Mouse (Mus musculus) adrenal gland, adult (tissue): ENCODE data around the gene Lrrc4b.

ENCODE experiments used
- DNase-seq, 2 experiments: peaks; one replicate each; pipeline ENCODE4 v3.0.0; 2022 to 2023; ENCODE audit warnings: low spot score in 1 of 2; ENCODE audit not compliant: inconsistent age in 2 of 2

The Lrrc4b gene

DNA sequence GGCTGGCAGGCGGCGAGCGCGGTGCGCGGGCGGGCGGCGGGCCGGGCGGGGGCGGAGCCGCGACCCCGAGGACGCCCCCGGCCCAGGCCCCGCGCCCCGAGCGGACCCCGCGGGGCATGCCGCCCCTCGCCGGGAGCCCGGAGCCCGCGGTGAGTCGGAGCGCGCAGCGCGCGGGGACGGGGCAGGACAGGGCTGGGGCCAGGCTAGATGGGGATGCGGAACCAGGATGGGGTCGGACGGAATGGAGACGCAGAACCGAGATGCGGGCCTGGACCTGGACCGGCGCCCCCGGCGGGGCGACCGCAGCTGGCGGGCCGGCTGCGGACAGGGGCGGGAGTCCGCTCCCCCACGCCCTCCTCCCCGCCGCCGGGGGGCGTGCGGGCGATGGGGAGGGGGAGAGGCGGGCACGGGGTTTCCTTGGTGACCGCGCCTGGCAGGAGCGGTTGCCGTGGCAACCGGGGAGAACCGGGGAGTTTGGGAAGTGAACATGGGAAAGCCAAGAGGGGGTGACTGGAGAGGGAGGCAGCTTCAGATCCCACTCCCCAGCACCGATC is at the start of gene Lrrc4b:
Gene Lrrc4b (plus strand): TSS at position 51 of the 554 bp plus-strand sequence.
- no peak for DNase-seq

DNA sequence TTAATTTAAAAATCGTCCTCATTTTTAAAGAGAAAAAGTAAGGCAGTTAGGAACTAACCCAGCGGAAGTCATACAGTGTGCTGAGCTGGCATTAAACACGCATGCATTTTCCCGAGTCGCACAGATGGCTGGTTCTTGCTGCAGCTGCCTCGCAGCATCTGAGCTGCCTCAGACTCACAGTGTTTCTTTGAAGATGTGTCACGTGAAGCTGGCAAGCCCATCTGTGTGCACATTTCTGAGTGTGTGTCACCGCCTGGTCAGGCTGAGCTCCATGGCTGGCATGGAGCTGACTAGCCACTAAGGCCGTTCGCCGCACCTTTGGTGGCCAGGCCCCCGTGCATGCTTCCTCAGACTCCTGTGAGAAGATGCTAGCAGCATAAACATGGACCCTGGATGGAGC is 46.3 kb upstream of the Lrrc4b start:
- DNase-seq = no peak

DNA sequence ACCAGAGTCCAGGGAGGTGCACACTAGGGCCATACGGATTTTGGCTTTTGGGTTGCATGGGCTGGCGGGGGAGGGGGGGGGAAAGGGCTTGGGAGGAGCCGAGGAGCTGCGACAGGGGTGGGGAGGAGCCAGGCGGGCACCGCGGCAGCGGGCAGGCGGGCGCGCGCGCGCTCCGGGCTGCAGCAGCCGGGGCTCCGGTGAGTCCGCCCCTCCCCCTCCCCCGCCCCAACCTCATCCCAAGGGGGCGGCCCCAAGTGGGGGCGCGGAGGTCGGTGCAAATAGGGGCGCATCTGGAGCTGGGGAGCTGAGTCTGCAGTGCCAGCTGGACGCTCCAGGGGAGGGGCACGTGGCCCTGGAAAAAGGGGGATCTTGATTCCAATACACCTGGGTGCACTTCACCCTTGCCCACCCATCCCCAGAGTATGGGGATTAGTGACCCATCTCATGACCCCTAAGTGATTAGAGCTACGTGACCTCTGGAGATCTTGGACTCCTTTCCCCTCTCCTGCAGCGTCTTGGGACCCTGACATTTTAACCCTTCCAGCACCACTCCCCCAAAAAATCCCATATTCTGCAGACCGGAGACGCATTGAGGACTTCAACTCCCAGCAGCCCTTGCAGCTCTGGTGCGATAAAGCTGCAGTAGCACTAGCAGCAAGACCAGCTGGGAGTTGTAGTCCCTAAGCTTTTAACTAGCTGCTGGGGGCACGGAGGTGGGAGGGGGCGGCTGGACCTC is 44.7 kb upstream of the Lrrc4b start, which contains the start of gene Syt3:
Gene Syt3 (plus strand): TSS at position 123 of the 736 bp plus-strand sequence.
- peak; percentile 79 to 92 for DNase-seq

DNA sequence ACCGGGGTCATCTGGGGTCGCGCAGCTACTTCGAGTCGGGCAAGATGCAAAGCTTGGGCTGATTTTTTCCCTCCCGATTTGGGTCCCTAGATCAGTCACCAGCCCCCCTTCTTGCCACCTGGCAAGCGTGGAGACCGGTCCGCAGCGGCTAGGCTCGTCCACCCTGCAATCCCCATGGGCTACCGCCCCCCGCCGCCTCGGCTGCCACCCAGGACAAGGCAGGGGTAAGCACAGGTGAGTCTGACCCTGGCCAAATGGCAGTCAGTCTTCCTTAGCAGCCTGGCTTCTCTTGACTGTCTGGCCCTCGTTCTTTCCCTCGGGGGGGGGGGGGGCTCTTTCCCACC is 44.1 kb upstream of the Lrrc4b start:
- no peak for DNase-seq

DNA sequence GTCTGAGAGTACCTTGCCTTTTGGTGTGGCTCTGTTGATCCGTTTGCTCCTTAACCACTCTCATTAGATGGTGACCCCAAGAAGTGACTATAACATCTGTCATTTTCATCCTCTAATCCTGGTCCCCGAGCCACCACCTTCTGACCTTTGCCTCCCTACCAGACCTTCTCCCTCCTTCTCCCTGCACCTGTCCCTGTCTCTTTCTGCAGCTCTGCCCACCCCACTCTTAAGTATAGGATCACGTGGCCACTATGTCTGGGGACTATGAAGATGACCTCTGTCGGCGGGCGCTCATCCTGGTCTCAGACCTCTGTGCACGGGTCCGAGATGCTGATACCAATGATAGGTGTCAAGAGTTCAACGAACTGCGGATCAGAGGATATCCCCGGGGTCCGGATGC is 43.1 kb upstream of the Lrrc4b start, which contains the start of gene 1700008O03Rik:
Gene 1700008O03Rik (minus strand): TSS at position 101 of the 400 bp plus-strand sequence.
- no peak for DNase-seq

DNA sequence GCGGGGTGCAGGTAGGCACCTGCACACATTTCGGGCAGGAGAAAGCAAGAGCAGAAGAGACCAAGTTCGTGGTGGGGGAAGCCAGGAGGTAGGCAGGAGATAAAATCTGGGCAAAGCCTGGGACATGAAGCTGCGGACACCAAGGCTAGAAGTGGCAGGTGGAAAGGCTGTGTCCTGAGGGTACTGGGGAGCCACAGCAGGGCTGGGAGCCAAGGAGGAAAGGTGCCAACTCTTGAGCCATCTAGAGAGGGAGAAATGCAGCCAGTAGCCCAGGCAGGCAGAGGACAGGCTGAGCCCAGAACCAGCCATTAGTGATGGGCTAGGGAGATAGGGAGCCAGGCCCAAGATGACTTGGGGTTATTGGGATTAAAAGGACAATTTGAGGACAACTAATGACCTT is 37.0 kb upstream of the Lrrc4b start:
- no peak for DNase-seq

DNA sequence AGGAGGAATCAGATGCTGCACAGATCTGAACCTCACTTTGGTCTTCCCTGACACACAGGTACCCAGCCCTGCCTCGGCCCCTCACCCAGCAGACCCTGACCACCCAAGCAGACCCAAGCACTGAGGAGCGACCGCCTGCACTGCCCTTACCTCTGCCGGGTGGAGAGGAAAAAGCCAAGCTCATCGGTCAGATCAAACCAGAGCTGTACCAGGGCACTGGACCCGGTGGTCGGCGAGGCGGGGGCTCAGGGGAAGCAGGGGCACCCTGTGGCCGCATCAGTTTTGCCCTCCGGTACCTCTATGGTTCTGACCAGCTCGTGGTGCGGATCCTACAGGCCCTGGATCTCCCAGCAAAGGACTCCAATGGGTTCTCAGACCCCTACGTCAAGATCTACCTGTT is 36.5 kb upstream of the Lrrc4b start:
- DNase-seq = no peak

DNA sequence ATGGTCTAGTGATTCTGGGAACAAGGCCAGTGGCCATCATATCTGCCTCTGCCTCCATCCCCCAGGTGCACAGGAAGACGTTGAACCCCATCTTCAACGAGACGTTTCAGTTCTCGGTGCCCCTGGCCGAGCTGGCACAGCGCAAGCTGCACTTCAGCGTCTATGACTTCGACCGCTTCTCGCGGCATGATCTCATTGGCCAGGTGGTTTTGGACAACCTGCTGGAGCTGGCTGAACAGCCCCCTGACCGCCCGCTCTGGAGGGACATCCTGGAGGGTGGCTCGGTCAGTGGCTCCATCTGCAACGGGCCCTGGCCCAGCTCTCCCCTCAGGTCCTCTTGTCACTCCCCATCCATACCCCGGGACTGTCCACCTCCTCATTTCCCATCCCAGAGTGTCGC is 35.5 kb upstream of the Lrrc4b start:
- DNase-seq = no peak

DNA sequence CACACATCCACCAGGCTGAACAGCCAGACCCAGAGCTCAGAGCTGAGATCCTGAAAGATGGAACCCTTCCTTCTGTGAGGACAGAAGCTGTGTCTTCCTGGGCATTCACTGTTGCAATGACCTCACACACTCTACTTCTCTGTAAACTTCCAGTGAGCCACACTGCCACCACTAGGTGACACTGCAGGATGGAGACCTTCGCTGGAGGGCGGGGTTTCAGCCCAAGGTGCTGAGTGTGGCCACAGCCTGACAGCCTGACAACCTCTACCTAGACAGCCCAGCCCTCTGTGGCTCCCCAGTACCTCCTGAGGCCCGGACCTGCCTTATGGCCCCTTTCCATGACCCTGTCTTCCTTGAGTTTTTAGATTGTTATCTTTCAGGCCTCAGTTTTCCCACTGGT is 30.2 kb upstream of the Lrrc4b start:
- DNase-seq = peak; percentile 36 to 65

DNA sequence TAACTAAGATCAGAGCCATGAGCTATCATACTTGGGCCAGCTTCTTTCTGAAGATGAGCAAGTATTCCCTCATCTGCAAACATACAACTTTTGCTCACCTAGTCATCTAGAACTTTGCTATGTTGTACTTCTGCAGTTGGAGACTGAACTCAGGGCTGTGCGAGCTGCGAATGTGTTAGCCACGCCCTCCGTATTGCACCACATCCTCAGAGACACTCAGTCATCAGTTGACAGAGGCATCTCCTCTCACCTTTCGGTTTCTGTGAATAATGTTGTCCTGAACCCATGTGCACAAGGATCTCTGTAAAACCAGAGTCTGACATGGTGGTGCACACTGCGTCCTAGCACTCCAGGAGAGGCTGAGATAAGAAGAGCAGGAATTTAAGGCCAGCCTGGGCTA is 27.1 kb upstream of the Lrrc4b start:
- DNase-seq = no peak

DNA sequence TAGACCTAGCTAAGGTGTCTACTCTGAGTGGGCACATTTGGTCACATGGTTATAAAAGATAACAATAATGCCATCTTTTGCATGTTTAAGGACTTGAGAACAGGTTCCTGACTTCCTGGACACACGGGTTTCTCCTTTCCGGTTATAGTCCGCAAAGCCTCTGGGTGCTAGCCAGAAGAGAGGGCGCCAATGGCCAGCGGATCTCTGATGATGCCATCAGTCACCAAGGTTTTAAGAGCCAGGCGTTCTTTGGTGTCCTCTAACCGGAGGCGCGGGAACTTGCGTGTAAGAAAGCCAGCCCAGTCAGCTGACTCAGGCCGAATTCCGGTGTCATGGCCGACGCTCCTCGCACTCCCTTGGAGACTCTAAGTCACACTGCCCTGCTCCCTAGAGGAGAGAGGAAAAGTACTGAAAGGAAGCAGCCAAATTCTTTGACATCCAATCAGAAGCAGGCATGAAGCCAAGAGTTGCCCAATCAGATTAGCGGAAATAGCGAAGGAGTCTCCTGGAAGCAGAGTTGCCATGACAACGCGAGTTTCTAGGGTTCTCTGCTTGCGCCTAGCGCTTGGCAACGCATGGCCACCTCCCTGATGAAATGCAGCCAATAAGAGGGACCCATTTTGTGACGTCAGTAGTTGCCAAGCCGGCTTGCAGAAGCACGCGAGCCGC is 23.3 kb upstream of the Lrrc4b start:
- peak; percentile 90 to 96 for DNase-seq

DNA sequence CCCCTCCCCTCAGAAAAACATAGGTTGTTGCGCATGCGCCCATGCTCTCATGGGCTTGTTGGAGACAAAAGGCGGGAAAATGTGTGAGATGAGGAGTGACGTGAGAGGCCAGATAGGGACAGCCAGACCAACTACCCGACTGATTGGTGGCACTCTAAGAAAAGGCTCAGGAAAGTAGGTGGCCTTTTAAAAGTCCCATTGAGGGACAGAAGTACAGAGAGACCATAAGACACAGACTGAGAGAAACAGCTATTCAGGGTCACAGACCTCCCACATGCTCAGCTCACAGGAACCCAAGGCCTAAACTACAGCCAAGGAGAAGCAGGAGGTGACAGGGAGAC is 22.8 kb upstream of the Lrrc4b start:
- DNase-seq = no peak

DNA sequence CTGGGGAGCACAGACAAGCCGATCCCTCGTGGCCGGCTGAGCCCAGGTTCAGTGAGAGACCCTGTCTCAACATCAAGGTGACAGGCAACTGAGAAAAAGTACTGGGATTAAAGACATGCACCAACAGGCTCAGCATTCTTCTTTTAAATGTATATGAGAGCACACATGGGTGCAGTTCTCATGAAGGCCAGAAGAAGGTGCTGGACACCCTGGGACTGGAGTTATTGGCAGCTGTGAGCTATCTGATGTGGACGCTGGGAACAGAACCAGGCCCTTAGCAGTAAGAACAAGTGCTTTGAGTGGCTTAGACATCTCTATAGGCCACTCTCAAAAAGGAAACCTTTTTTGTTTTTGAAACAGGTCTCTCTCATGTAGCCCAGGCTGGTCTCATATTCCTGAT is 17.7 kb upstream of the Lrrc4b start:
- no peak for DNase-seq

DNA sequence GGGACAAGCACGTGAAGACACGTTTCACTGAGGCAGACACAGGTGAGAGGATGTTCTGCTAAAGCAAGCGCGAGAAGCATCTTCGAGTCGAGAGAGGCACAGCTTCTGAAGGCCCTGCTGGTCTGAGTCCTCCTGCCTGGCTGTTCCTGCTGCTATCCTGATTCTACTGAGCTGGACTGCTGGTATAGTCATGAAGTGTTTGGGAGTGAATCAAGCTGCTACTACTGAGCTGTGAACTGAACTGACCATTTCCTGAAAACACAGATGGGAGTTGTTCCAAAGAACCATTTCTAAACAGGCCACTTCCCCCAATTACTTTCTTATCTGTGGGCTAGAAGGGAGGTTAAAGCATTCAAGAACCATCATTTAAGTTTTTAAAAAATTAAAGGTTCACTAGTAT is 15.5 kb upstream of the Lrrc4b start:
- no peak for DNase-seq

DNA sequence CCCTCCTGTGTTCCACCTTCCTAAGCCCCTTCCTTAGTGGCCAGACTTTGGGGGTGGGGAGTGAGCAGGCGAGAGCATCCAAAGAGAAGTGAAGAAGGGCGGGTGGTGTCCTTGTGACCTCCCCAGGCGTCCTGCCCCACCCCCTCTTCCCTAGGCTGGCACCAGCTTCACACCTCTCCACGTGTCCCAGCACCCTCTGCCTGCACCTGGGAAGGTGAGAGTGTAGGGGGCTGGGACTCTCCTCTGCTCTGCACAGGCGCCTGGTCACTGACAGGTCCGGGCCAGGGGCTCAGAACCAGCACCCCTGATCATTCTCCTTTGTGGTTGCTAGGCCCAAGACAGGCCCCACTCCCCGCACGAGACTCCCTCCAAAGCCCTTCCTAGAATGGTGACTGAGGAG is 1.2 kb upstream of the Lrrc4b start:
- DNase-seq = no peak

DNA sequence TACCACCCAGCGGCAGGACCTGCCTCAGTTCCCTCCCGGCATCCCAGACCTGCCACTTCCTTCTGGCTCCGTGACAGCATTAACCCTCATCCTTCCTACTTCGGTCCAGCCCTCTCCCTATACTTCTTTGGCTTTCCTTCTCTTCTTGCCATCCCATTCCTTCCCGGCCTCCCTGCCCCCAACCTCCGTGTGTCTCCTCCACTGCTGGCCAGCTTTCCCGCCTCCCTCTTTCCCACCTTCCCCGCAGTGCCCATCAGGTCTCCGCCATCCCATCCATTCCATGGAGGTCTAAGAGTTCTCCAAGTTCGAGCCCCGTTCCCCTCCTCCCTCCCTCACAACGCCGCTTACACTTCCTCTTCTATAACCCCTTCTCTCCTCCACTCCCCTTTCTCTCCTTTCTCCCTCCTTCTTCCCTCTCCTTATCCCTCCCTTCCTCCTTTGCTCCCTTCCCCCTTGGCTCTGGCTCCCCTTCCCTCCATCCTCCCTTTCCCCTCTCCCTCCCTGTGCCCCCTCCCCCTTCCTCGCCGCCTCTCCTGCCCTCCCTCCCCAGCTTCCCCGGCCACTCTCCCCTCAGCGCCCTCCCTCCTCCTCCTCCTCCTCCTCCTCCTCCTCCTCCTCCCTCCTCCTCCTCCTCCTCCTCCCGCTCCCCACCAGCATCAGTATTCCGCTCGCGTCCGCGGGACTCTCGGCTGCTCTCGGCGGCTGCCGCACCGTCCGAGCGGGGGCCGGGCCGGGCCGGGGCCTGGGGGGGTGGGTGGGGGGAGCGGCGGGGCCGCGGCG is 457 bp upstream of the Lrrc4b start:
- no peak for DNase-seq

DNA sequence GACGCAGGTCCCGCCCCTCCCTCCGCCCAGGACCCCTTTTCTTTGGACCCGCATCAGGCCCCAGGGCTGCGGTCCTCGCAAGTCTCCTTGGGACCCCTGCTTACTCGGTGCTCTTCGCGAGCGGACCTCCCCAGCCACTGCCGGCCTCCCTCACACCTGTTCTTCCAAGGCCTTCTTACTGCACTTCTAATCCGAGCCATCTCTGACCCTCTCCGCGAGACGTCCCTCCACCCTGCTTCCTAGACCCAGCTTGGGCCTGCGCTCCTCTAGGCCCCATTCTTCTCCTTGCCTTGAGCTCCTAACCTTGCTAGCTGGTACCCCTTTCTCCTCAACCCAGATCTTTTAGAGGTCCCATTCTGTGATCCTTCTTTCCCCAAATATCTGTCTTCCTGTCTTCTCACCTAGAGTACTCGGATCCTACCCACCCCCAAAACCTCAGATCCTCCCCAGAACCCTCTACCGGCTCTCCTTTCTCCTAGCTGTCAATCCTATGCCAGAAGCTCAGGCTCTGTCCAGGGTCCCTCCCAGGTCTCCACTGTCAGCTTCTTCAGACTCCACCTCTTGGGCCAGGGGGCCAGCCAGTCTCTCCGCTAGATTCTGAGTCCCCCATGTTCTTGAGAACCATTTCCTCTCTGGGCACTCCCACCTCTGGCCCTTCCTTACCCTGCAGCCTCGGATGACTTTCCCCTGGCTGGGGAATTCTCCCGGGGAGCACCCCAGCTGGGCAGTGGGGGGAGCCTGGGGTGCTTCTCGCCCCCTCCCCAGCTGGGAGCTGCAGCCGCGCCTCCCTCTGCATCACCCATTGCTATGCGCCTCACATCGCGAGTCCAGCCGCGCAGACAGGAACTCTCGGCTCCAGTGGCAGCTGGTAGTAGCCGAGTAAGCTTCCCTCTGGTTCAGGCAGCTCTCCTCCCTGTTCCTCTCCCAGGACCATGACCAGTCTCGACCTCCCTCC is 993 bp downstream of the Lrrc4b start:
- DNase-seq = no peak

DNA sequence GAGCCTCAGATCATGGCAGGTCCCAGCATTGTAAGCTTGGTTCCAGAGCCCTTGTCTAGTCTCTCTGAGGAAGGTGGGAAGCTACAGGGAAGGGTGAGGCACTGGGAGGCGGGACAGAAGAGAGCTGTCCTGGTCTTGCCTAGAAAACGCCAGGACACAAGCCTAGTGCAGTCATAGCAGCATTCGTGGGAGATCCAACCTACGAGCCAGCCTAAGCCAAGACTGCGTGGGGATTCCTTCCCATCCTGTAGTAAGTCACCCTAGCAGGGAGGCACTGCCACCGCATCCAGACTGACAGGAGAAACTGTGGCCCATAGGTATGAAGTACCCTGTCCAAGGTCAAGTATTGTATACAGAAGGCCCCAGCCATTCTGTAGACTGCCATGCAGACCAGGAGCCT is 3.7 kb downstream of the Lrrc4b start:
- DNase-seq = no peak

DNA sequence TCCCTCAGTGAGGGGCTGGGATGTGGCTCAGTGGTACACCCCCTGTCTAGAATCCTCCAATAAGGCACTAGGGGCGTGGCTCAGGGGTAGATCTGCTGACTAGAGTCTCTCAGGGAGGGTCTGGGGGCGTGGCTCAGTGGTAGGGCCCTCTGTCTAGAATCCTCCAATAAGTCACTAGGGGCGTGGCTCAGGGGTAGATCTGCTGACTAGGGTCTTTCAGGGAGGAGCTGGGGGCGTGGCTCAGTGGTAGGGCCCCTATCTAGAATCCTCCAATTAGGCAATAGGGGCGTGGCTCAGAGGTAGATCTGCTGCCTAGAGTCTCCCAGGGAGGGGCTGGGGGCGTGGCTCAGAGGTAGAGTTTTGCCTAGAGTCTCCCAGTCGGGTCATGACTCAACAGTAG is 4.6 kb downstream of the Lrrc4b start:
- no peak for DNase-seq

DNA sequence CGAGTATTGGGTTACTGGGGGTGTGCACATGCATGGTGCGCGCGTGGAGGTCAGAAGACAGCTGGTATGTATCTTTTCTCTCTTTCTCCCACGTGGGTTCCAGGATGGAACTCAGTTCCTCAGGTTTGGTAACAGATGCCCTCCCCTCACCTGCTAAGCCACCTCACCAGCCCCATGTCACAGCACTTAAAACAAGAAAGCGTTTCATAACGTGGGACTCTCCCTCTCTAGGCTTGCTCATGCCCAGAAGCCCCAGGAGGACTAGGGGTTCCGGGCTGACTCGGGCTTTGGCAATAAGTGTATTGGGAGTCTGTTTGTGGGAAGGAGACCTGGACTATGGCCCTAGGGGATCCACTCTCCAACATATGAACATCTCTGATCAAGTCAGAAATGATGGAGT is 5.3 kb downstream of the Lrrc4b start:
- DNase-seq = no peak

DNA sequence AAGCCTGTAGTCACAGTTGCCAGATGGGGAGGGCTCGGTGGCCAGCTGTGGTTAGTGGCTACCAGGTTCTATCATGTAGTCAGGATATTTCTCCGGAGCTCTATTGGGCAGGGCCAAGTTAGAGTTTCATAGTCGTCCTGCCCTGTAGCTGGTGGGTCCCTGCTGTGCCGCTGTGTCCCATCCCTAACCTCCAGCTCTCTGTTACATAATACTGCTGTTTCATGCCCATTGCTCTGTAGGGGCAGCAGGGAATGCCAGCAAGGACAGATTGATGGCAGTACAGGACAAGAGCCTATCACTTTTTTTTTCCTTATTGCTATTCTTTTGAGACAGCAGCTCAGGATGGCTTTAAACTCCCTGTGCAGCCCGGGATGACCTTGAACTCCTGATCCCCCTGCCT is 7.0 kb downstream of the Lrrc4b start:
- DNase-seq = no peak
